Mouse (Mus musculus) lung, postnatal 0 days (tissue): ENCODE results near the gene Gfap.

Experiments used
- CTCF ChIP-seq: IDR thresholded peaks from 2 replicates; pipeline ENCODE4 v1.5.1; 2016; ENCODE audit warnings: antibody characterized with exemption, mild to moderate bottlenecking
- EP300 ChIP-seq: IDR thresholded peaks from 2 replicates; pipeline ENCODE4 v1.6.1; 2016; ENCODE audit warnings: antibody characterized with exemption, mild to moderate bottlenecking, control low read depth

- TF ChIP-seq CTCF (no peak), EP300 (no peak)
Observed at GRCm38 (mm10) chr11:102837385-102837784, 63.3 kb downstream of the Gfap start.
